Comparison of ENCODE assay signal across 22 mouse cellular contexts in genomic region chr3:116601781-116602180, GRCm38 (mm10). TPM values are rescaled to one million over a fixed set of nuclear protein-coding genes. Genes with fewer than 3 reads are reported as not detected.
DNase-seq lines count a peak whose midpoint lies in the region; ATAC-seq and TF ChIP-seq lines count a peak whose summit lies in the region.
"Had no signal": no experiment of that assay in that cellular context is flagged by ENCODE, and none has a peak within 500 bp of the region (broad histone marks: within the 10 kb centered on the region; RNA-seq: fewer than 3 reads in every experiment).

No protein-coding gene starts in this region.

- H3K36me3 ChIP-seq in megakaryocyte, embryonic 14.5 days (replicated peaks; ENCODE audit: low read length) = peaks cover 25% of the 10 kb centered on the region
- H3K36me3 ChIP-seq in ES-E14 (ENCODE audit: control insufficient read depth, insufficient read depth, low read length, poor library complexity, severe bottlenecking) = no peaks in the 10 kb centered on the region; the same call in 1 of the 2 replicates
- H3K36me3 ChIP-seq: embryonic facial prominence, embryonic 15.5 days; forebrain, embryonic 12.5 days had no signal

- no peaks in the 10 kb centered on the region for H3K9me3 ChIP-seq in megakaryocyte, embryonic 14.5 days
- no peaks in the 10 kb centered on the region for H3K9me3 ChIP-seq in ES-E14 (ENCODE audit: control insufficient read depth, insufficient read depth, low read depth, low read length)
- H3K9me3 ChIP-seq: embryonic facial prominence, embryonic 13.5 days; embryonic facial prominence, embryonic 15.5 days; forebrain, embryonic 10.5 days; forebrain, embryonic 12.5 days had no signal

- peaks cover 31% of the 10 kb centered on the region for H3K4me1 ChIP-seq in megakaryocyte, embryonic 14.5 days
- peaks cover 2 to 3% of the 10 kb centered on the region in 2 experiments; a peak in 1 of 4 replicates for H3K4me1 ChIP-seq in ES-E14 (ENCODE audit: control insufficient read depth in 2 of 2, insufficient read depth in 2 of 2, low read length in 2 of 2, poor library complexity in 1 of 2)
- H3K4me1 ChIP-seq: embryonic facial prominence, embryonic 13.5 days; embryonic facial prominence, embryonic 15.5 days; forebrain, embryonic 10.5 days; forebrain, embryonic 12.5 days had no signal

- no peak overlapping the region for H3K27ac ChIP-seq in ES-E14 (ENCODE audit: insufficient read depth, low read depth, low read length, poor library complexity, severe bottlenecking)
- H3K27ac ChIP-seq: embryonic facial prominence, embryonic 13.5 days; embryonic facial prominence, embryonic 15.5 days; forebrain, embryonic 10.5 days; forebrain, embryonic 12.5 days had no signal

- H3K9ac ChIP-seq in ES-E14 (ENCODE audit: insufficient read depth, low read depth, low read length, poor library complexity, severe bottlenecking) = no peak overlapping the region
- H3K9ac ChIP-seq: embryonic facial prominence, embryonic 13.5 days; embryonic facial prominence, embryonic 15.5 days; forebrain, embryonic 12.5 days had no signal

- in situ Hi-C loops in ES-E14 (cut with MboI; ENCODE audit: low sequenced_read_pairs in 2 of 2, unreplicated experiment in 2 of 2) = no loop called here

- peak overlapping the region; percentile 38 for H3K4me3 ChIP-seq in megakaryocyte, embryonic 14.5 days (replicated peaks)
- no peak overlapping the region for H3K4me3 ChIP-seq in ES-E14 (ENCODE audit: insufficient read depth in 1 of 2, low read depth in 1 of 2, low read length in 2 of 2, poor library complexity in 1 of 2, severe bottlenecking in 1 of 2)
- H3K4me3 ChIP-seq: embryonic facial prominence, embryonic 13.5 days; embryonic facial prominence, embryonic 15.5 days; erythroblast, embryonic 14.5 days; forebrain, embryonic 10.5 days; forebrain, embryonic 12.5 days had no signal

- no peak for ATAC-seq in megakaryocyte, adult 5-6 weeks (ENCODE audit: poor library complexity, severe bottlenecking)
- ATAC-seq in common myeloid progenitor, adult 5-6 weeks (replicated peaks; ENCODE audit: low read depth, poor library complexity, severe bottlenecking) = 0 out of 2 replicates have a peak, but pooled peaks have one; percentile 27
- ATAC-seq: activated CD4-positive, CD25-positive, alpha-beta regulatory T cell, adult 4 months; forebrain, embryonic 14.5 days; forebrain, embryonic 16.5 days had no signal

- H3K27me3 ChIP-seq in megakaryocyte, embryonic 14.5 days (replicated peaks) = no peaks in the 10 kb centered on the region
- H3K27me3 ChIP-seq: embryonic facial prominence, embryonic 13.5 days; embryonic facial prominence, embryonic 15.5 days; forebrain, embryonic 12.5 days had no signal

- no peak for DNase-seq in ES-E14 (ENCODE audit: low read depth, low spot score)
- no peak for DNase-seq in adrenal gland, postnatal 36 days
- no peak for DNase-seq in embryo, embryonic 10.5 days (ENCODE audit: low spot score)
- DNase-seq: adrenal gland, adult 8-10 months; adrenal gland, postnatal 14 days; cerebellum, adult 11 months; cerebellum, adult 18-20 months; cerebellum, adult 8-10 months; cerebellum, postnatal 14 days; cerebellum, postnatal 36 days; embryo, embryonic 11 days had no signal

TF ChIP-seq in ES-E14, 5 proteins besides CTCF, POLR2A, EP300 and RAD21:
- TF ChIP-seq MAFK (IDR thresholded peaks at IDR 0.05; ENCODE audit: insufficient read depth, low read depth, low read length) (peak; percentile 94), HCFC1 (IDR thresholded peaks at IDR 0.05; ENCODE audit: borderline replicate concordance, insufficient read depth, low read length) (no peak)

RNA-seq across cellular contexts. Expression of gene Sass6, which starts 7.0 kb away (rescaled TPM):
- polyA plus RNA-seq in megakaryocyte, embryonic 14.5 days (2012; ENCODE audit: insufficient read depth, low replicate concordance) = 1.4 and 2.0 TPM in 2 replicates
- total RNA-seq in megakaryocyte, adult 5-6 weeks (2015) = 33.6 and 36.1 TPM in 2 replicates
- total RNA-seq in megakaryocyte, adult 5-6 weeks (2017) = 44.9 and 46.2 TPM in 2 replicates
- total RNA-seq in ES-E14 (2012; rRNA removed) = 10.4 and 11.6 TPM in 2 replicates
- total RNA-seq in common myeloid progenitor, adult 5-6 weeks (2017) = 49.8 and 57.5 TPM in 2 replicates
- 1 to 10 TPM; 2.6 to 3.3 TPM for total RNA-seq in adrenal gland, postnatal 36 days (2021)

RNA-seq across cellular contexts. Expression of gene Trmt13, which starts 12.6 kb away (rescaled TPM):
- polyA plus RNA-seq in megakaryocyte, embryonic 14.5 days (2012; ENCODE audit: insufficient read depth, low replicate concordance) = 0.64 and 6.4 TPM in 2 replicates
- total RNA-seq in megakaryocyte, adult 5-6 weeks (2015) = 17.7 and 19.4 TPM in 2 replicates
- 22.1 and 27.0 TPM in 2 replicates for total RNA-seq in megakaryocyte, adult 5-6 weeks (2017)
- total RNA-seq in ES-E14 (2012; rRNA removed) = 22.8 and 23.3 TPM in 2 replicates
- 47.6 and 51.1 TPM in 2 replicates for total RNA-seq in common myeloid progenitor, adult 5-6 weeks (2017)
- total RNA-seq in adrenal gland, postnatal 36 days (2021) = 10 to 100 TPM; 11.3 to 14.7 TPM

RNA-seq across cellular contexts. Expression of gene Lrrc39, which starts 39.0 kb away (rescaled TPM):
- 0.19 TPM in 1 of 2 replicates, not detected in the other for polyA plus RNA-seq in megakaryocyte, embryonic 14.5 days (2012; ENCODE audit: insufficient read depth, low replicate concordance)
- 0.14 TPM in 1 of 2 replicates, not detected in the other for total RNA-seq in megakaryocyte, adult 5-6 weeks (2015)
- 0.04 and 0.40 TPM in 2 replicates for total RNA-seq in megakaryocyte, adult 5-6 weeks (2017)
- 0.62 and 0.74 TPM in 2 replicates for total RNA-seq in ES-E14 (2012; rRNA removed)
- 0.27 and 0.53 TPM in 2 replicates for total RNA-seq in common myeloid progenitor, adult 5-6 weeks (2017)
- 1 to 10 TPM; 1.6 to 2.9 TPM for total RNA-seq in adrenal gland, postnatal 36 days (2021)
